14 mouse cellular contexts compared by ENCODE assay signal in genomic region chr15:97281712-97282571, GRCm38 (mm10). TPM values are rescaled to one million over a fixed set of nuclear protein-coding genes. Genes with fewer than 3 reads are reported as not detected.
DNase-seq lines count a peak whose midpoint lies in the region; ATAC-seq and TF ChIP-seq lines count a peak whose summit lies in the region.
"Had no signal": no experiment of that assay in that cellular context is flagged by ENCODE, and none has a peak within 500 bp of the region (broad histone marks: within the 10 kb centered on the region; RNA-seq: fewer than 3 reads in every experiment).

No protein-coding gene starts in this region.

- TF ChIP-seq CTCF in olfactory bulb, adult 2 months (IDR thresholded peaks at IDR 0.05; ENCODE audit: insufficient read depth, low read depth, low read length), result no peak

- H3K27ac ChIP-seq in lung, embryonic 16.5 days (ENCODE audit: low read length), result no peak overlapping the region
- H3K27ac ChIP-seq in hindbrain, embryonic 14.5 days, result peak overlapping the region; percentile 38; the same call in 1 of the 2 replicates
- peak overlapping the region; percentile 60 for H3K27ac ChIP-seq in olfactory bulb, adult 2 months (ENCODE audit: insufficient read depth, low read depth, low read length)
- H3K27ac ChIP-seq: heart, adult 2 months; kidney, postnatal 0 days had no signal

- TF ChIP-seq POLR2A in olfactory bulb, adult 2 months (IDR thresholded peaks at IDR 0.05; ENCODE audit: insufficient read depth, low read depth, low read length), result no peak

- ATAC-seq in lung, embryonic 16.5 days (ENCODE audit: low read depth), result peak; percentile 74
- ATAC-seq in hindbrain, embryonic 14.5 days (ENCODE audit: low FRiP score), result peak; percentile 71; the same call in 1 of the 2 replicates
- ATAC-seq: lung, postnatal 0 days had no signal

- no peak overlapping the region for H3K4me3 ChIP-seq in lung, embryonic 16.5 days (ENCODE audit: low read length)
- H3K4me3 ChIP-seq in hindbrain, embryonic 14.5 days (replicated peaks; ENCODE audit: low read length), result no peak overlapping the region
- H3K4me3 ChIP-seq in olfactory bulb, adult 2 months (ENCODE audit: insufficient read depth, low read depth, low read length), result no peak overlapping the region
- H3K4me3 ChIP-seq: heart, adult 2 months; myocyte had no signal

- no peak overlapping the region for H3K9ac ChIP-seq in lung, embryonic 16.5 days (ENCODE audit: low read length)
- no peak overlapping the region for H3K9ac ChIP-seq in hindbrain, embryonic 14.5 days

- H3K36me3 ChIP-seq in lung, embryonic 16.5 days (ENCODE audit: control insufficient read depth, insufficient read depth, low read length), result no peaks in the 10 kb centered on the region
- no peaks in the 10 kb centered on the region for H3K36me3 ChIP-seq in hindbrain, embryonic 14.5 days (replicated peaks; ENCODE audit: control insufficient read depth, insufficient read depth)

- DNase-seq in embryo, embryonic 10 days (ENCODE audit: low spot score), result peak; percentile 44
- no peak for DNase-seq in embryo, embryonic 9.5 days (ENCODE audit: extremely low spot score)
- no peak for DNase-seq in lung, postnatal 4 days
- peak; percentile 55 for DNase-seq in hindbrain, embryonic 14.5 days (ENCODE audit: low spot score)
- DNase-seq in kidney, adult 11 months, result no peak
- DNase-seq in left cerebral cortex, adult 11 months (ENCODE audit: low spot score), result no peak
- DNase-seq: cerebellum, postnatal 25 days; heart, adult 2 months; heart, postnatal 4 days had no signal

- no peak overlapping the region for H3K4me2 ChIP-seq in lung, embryonic 16.5 days (ENCODE audit: low read depth, low read length)
- H3K4me2 ChIP-seq in hindbrain, embryonic 14.5 days (replicated peaks), result no peak overlapping the region

- H3K9me3 ChIP-seq in lung, embryonic 16.5 days (ENCODE audit: control insufficient read depth, low read length), result no peaks in the 10 kb centered on the region
- H3K9me3 ChIP-seq in hindbrain, embryonic 14.5 days (ENCODE audit: control insufficient read depth, low read length), result no peaks in the 10 kb centered on the region

- WGBS in lung, embryonic 16.5 days, result 49% methylated on average over 10 of the region's 10 CpGs
- 65% methylated on average over 10 of the region's 10 CpGs for WGBS in hindbrain, embryonic 14.5 days
- 42% methylated on average over 10 of the region's 10 CpGs for WGBS in olfactory bulb, adult 2 months

- H3K4me1 ChIP-seq in lung, embryonic 16.5 days (replicated peaks; ENCODE audit: control insufficient read depth, insufficient read depth, low read length), result peaks cover 13% of the 10 kb centered on the region; the same call in 1 of the 2 replicates
- H3K4me1 ChIP-seq in hindbrain, embryonic 14.5 days (replicated peaks; ENCODE audit: control insufficient read depth, insufficient read depth, low read length), result peaks cover 16% of the 10 kb centered on the region
- H3K4me1 ChIP-seq in olfactory bulb, adult 2 months (ENCODE audit: control insufficient read depth, insufficient read depth, low read length), result peaks cover 8% of the 10 kb centered on the region

- no peaks in the 10 kb centered on the region for H3K27me3 ChIP-seq in lung, embryonic 16.5 days (ENCODE audit: control insufficient read depth, insufficient read depth, low read depth, low read length)
- no peaks in the 10 kb centered on the region for H3K27me3 ChIP-seq in hindbrain, embryonic 14.5 days (ENCODE audit: control insufficient read depth, insufficient read depth, low read length)

RNA-seq across cellular contexts. Expression of gene Amigo2, which starts 34.9 kb away (rescaled TPM):
- polyA plus RNA-seq in lung, embryonic 16.5 days (2015; fragmentation: Nextera tagmentation; extraction: Ambion mirVana), result 4.6 and 5.2 TPM in 2 replicates
- 11.5 and 12.2 TPM in 2 replicates for polyA plus RNA-seq in hindbrain, embryonic 14.5 days (2014; fragmentation: Nextera tagmentation; extraction: Ambion mirVana)
- not detected in 2 replicates for polyA plus RNA-seq in olfactory bulb, adult 2 months (2012; ENCODE audit: insufficient read depth, insufficient read length, low replicate concordance, missing spikeins)

RNA-seq across cellular contexts. Expression of gene Pced1b, which starts 35.0 kb away (rescaled TPM):
- 6.0 and 6.1 TPM in 2 replicates for polyA plus RNA-seq in lung, embryonic 16.5 days (2015; fragmentation: Nextera tagmentation; extraction: Ambion mirVana)
- polyA plus RNA-seq in hindbrain, embryonic 14.5 days (2014; fragmentation: Nextera tagmentation; extraction: Ambion mirVana), result 4.7 and 5.8 TPM in 2 replicates
- polyA plus RNA-seq in olfactory bulb, adult 2 months (2012; ENCODE audit: insufficient read depth, insufficient read length, low replicate concordance, missing spikeins), result not detected in 2 replicates

Comparison
In these comparisons a context has a peak if more than half of its experiments do, and no peak if none do; other contexts are left out.
1. DNase-seq: peak in embryo, embryonic 10 days (single experiment) and hindbrain, embryonic 14.5 days (single experiment); none in embryo, embryonic 9.5 days (single experiment), lung, postnatal 4 days (0 of 2), kidney, adult 11 months (single experiment) and left cerebral cortex, adult 11 months (single experiment).